Mouse (Mus musculus): ENCODE data around the gene Zfp82.

Zfp82 gene

GRCm38 (mm10) chr7:30023324-30023723 is 49.4 kb downstream of the Zfp82 start:
- Histone ChIP-seq H3K27me3 (ENCODE audit: control insufficient read depth, insufficient read depth, low read length, poor library complexity, severe bottlenecking) (no peaks in the 10 kb centered on the region), H3K36me3 (ENCODE audit: control insufficient read depth, insufficient read depth, low read length, poor library complexity, severe bottlenecking) (peaks cover 8% of the 10 kb centered on the region; the same call in 1 of the 2 replicates)
- no peak for DNase-seq (ENCODE audit: low read depth, low spot score)

GRCm38 (mm10) chr7:30019543-30019942 is 53.2 kb downstream of the Zfp82 start:
- no peaks in the 10 kb centered on the region for H3K27me3 ChIP-seq (ENCODE audit: control insufficient read depth, insufficient read depth, low read length, poor library complexity, severe bottlenecking)
- DNase-seq (ENCODE audit: low read depth, low spot score): no peak
- peaks cover 13% of the 10 kb centered on the region for H3K36me3 ChIP-seq (ENCODE audit: control insufficient read depth, insufficient read depth, low read length, poor library complexity, severe bottlenecking)

GRCm38 (mm10) chr7:30017226-30017625 is 55.5 kb downstream of the Zfp82 start:
- Histone ChIP-seq H3K27me3 (ENCODE audit: control insufficient read depth, insufficient read depth, low read length, poor library complexity, severe bottlenecking) (no peaks in the 10 kb centered on the region), H3K36me3 (ENCODE audit: control insufficient read depth, insufficient read depth, low read length, poor library complexity, severe bottlenecking) (peaks cover 8% of the 10 kb centered on the region)
- no peak for DNase-seq (ENCODE audit: low read depth, low spot score)

GRCm38 (mm10) chr7:30012956-30013363 is 59.7 kb downstream of the Zfp82 start:
- peak; percentile 65 for DNase-seq (ENCODE audit: low read depth, low spot score)
- peaks cover 5% of the 10 kb centered on the region; the same call in 1 of the 2 replicates for H3K36me3 ChIP-seq (ENCODE audit: control insufficient read depth, insufficient read depth, low read length, poor library complexity, severe bottlenecking)
- H3K27me3 ChIP-seq (ENCODE audit: control insufficient read depth, insufficient read depth, low read length, poor library complexity, severe bottlenecking): no peaks in the 10 kb centered on the region

- DNase-seq (ENCODE audit: low read depth, low spot score): no peak
- no peaks in the 10 kb centered on the region for H3K27me3 ChIP-seq (ENCODE audit: control insufficient read depth, insufficient read depth, low read length, poor library complexity, severe bottlenecking)
- H3K36me3 ChIP-seq (ENCODE audit: control insufficient read depth, insufficient read depth, low read length, poor library complexity, severe bottlenecking): peaks cover 5% of the 10 kb centered on the region
These were observed 62.0 kb downstream of the Zfp82 start for GRCm38 (mm10) chr7:30010551-30011195.

GRCm38 (mm10) chr7:30009321-30010085 is 63.2 kb downstream of the Zfp82 start:
- DNase-seq (ENCODE audit: low read depth, low spot score): no peak
- no peaks in the 10 kb centered on the region for H3K27me3 ChIP-seq (ENCODE audit: control insufficient read depth, insufficient read depth, low read length, poor library complexity, severe bottlenecking)
- H3K36me3 ChIP-seq (ENCODE audit: control insufficient read depth, insufficient read depth, low read length, poor library complexity, severe bottlenecking): peaks cover 4% of the 10 kb centered on the region

- Histone ChIP-seq H3K36me3 (ENCODE audit: control insufficient read depth, insufficient read depth, low read length, poor library complexity, severe bottlenecking) (peaks cover 4% of the 10 kb centered on the region; the same call in 1 of the 2 replicates), H3K27me3 (ENCODE audit: control insufficient read depth, insufficient read depth, low read length, poor library complexity, severe bottlenecking) (no peaks in the 10 kb centered on the region)
- no peak for DNase-seq (ENCODE audit: low read depth, low spot score)
These were observed 64.5 kb downstream of the Zfp82 start for GRCm38 (mm10) chr7:30008020-30008690.

GRCm38 (mm10) chr7:30007601-30008000 is 65.1 kb downstream of the Zfp82 start:
- peaks cover 4% of the 10 kb centered on the region; the same call in 1 of the 2 replicates for H3K36me3 ChIP-seq (ENCODE audit: control insufficient read depth, insufficient read depth, low read length, poor library complexity, severe bottlenecking)
- H3K27me3 ChIP-seq (ENCODE audit: control insufficient read depth, insufficient read depth, low read length, poor library complexity, severe bottlenecking): no peaks in the 10 kb centered on the region
- no peak for DNase-seq (ENCODE audit: low read depth, low spot score)
